Mouse (Mus musculus) testis, adult 2 months (tissue): ENCODE results near the gene Sell.

Experiments used
- CTCF ChIP-seq: fragments of 200-500 bp; IDR thresholded peaks from 2 replicates; pipeline ENCODE4 v1.5.1; 2012; ENCODE audit warnings: low read depth, mild to moderate bottlenecking, inconsistent platforms, low read length, moderate library complexity; ENCODE audit not compliant: control insufficient read depth, insufficient read depth, insufficient replicate concordance
- POLR2A ChIP-seq: fragments of 200-500 bp; IDR thresholded peaks from 2 replicates; pipeline ENCODE4 v1.6.1; 2012; ENCODE audit warnings: low read depth, mild to moderate bottlenecking, inconsistent platforms, low read length, moderate library complexity; ENCODE audit not compliant: control insufficient read depth

- TF ChIP-seq POLR2A (no peak), CTCF (no peak)
Observed at GRCm38 (mm10) chr1:164120777-164121158, 59.0 kb downstream of the Sell start.
